Mouse (Mus musculus) olfactory bulb, adult 2 months (tissue): ENCODE measurements around the gene Fgfr2. TPM values are rescaled to one million over a fixed set of nuclear protein-coding genes. Genes with fewer than 3 reads are reported as not detected.

Source experiments
- H3K27ac ChIP-seq: fragments of 200-500 bp; 2 replicates; pipeline ENCODE4 v1.5.1; 2012; ENCODE audit warnings: low read depth, low read length; ENCODE audit not compliant: insufficient read depth
- H3K4me1 ChIP-seq: fragments of 200-500 bp; 2 replicates; pipeline ENCODE4 v1.6.1; 2012; ENCODE audit warnings: low read length; ENCODE audit not compliant: control insufficient read depth, insufficient read depth
- H3K4me3 ChIP-seq: fragments of 200-500 bp; 2 replicates; pipeline ENCODE4 v1.5.1; 2012; ENCODE audit warnings: mild to moderate bottlenecking, low read depth, low read length, moderate library complexity; ENCODE audit not compliant: insufficient read depth
- CTCF ChIP-seq: fragments of 200-500 bp; IDR thresholded peaks from 2 replicates; pipeline ENCODE4 v1.5.1; 2012; ENCODE audit warnings: low read depth, mild to moderate bottlenecking, low read length, moderate library complexity; ENCODE audit not compliant: insufficient read depth
- POLR2A ChIP-seq: fragments of 200-500 bp; IDR thresholded peaks from 2 replicates; pipeline ENCODE4 v1.6.1; 2012; ENCODE audit warnings: mild to moderate bottlenecking, low read depth, low read length, moderate library complexity; ENCODE audit not compliant: insufficient read depth
- WGBS: fragments of 180-500 bp; shearing (Covaris S2); methylation state at CpG from one replicate; pipeline ENCODE4 v1.1.7; 2018; 5-methylcytosine and 5-hydroxymethylcytosine counted together
- polyA plus RNA-seq: library from polyadenylated mRNA; stranded (reverse); fragments of >200 nt; gene quantifications from 2 replicates; pipeline ENCODE4 v1.2.4, GENCODE M21; 2012; ENCODE audit warnings: low replicate concordance; ENCODE audit not compliant: missing spikeins, insufficient read depth, insufficient read length

The Fgfr2 gene
- polyA plus RNA-seq, 1 experiment: not detected

DNA sequence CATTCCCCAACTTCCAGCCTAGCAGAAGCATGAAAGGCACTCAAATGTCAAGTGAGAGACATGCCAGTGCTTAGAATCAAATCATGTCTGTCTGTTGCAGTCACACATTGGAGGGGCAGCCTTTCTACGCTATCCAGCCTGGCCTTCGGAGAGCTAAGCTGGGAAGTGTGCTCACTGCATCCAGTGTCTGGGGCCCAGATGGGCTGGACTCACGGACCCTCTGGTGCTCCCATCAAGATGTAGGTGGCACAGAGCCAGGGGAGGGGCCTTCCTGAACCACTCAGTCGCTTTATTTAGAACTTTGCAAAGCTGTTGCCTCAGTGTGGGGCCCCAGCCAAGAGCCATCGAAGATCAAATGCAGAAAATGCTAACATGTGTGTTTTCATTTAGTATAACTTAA, 2135.0 kb downstream of the Fgfr2 start:
- WGBS: 65% methylated on average over 5 of the region's 5 CpGs
- no peak overlapping the region for H3K4me3 ChIP-seq
- H3K4me1 ChIP-seq: no peaks in the 10 kb centered on the region
- no peak overlapping the region for H3K27ac ChIP-seq
- no peak for TF ChIP-seq CTCF
- no peak for TF ChIP-seq POLR2A

DNA sequence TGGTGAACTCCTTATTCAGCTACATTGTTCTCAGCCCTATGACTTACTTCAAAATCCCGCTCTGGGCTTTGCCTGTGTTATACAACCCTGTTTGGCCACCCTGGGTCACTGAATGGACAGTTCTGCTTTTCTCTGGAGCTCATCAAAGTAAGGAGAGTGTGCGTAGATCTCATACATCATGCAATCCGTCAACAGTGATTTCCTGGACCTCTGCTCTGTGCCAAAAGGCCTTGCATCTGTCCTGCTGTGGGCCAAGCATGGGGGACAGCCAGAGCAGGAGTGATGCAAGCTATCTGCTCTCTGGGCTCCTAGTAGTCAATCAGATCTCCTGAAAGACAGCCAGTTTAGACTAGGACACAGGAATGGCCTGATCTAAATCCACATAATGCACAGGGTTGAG, 2137.4 kb downstream of the Fgfr2 start:
- Histone ChIP-seq H3K4me1 (no peaks in the 10 kb centered on the region), H3K4me3 (no peak overlapping the region), H3K27ac (no peak overlapping the region)
- no peak for TF ChIP-seq CTCF
- no peak for TF ChIP-seq POLR2A
- WGBS: 96% methylated on average over 3 of the region's 3 CpGs

DNA sequence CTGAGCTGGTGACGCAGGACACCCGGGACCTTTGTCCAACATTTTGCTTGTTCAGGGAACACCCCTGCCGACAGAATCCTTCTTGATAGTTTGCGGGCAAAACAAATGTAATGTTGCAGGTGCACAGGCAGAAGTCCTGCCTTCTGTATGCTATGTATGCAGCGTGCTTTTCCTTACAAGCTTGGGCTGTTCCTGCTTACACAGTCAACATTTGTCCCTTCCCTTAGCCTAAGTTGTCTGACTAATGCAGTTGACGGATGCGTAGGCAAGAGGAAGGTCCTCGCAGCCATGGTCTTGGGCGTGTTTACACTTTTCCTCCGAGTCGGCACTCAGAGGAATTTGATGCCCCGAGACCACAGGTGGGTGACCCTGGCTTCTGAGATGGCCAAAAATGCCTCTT, 2138.0 kb downstream of the Fgfr2 start:
- Histone ChIP-seq H3K27ac (no peak overlapping the region), H3K4me3 (no peak overlapping the region), H3K4me1 (no peaks in the 10 kb centered on the region)
- no peak for TF ChIP-seq CTCF
- no peak for TF ChIP-seq POLR2A
- WGBS: 93% methylated on average over 12 of the region's 12 CpGs

DNA sequence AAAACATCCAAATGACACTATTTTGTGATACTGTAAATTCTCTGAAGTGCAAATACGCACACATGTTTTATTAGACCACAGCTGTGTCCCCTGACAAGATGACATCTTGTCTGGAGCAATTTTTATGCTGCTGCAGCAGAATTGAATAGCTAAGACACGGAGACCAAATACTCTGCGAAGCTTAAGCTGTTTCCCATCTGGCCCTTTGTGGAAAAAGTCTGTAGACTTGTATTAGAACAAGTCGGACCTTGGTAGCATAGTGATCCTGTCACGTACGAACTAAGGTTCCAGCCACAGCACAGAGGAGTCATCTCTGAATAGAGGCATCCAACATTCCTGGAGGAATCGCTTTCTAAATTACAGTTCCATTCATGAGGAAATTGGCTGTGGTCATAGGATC, 2138.9 kb downstream of the Fgfr2 start:
- Histone ChIP-seq H3K4me1 (no peaks in the 10 kb centered on the region), H3K27ac (no peak overlapping the region), H3K4me3 (no peak overlapping the region)
- no peak for TF ChIP-seq POLR2A
- no peak for TF ChIP-seq CTCF
- WGBS: 85% methylated on average over 7 of the region's 7 CpGs

DNA sequence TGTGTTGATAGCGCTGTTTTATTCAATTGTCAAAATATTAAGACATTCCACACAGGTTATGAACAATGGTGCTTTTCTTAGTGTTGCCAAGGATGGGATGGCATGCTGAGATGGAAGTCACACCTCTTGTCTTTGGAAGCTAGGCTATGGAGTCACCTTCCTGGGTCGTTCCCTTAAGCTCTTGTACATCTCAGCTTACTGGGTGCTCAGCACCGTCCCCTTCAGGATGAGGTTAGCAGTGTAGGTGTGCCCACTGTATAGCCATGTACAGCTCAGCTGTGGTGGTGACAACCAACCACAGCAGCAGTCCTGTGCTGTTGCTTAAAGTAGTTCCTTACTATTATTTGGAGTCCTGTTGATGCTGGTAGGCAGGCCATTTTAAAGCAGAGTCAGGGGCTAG, 2140.3 kb downstream of the Fgfr2 start:
- Histone ChIP-seq H3K4me1 (peaks cover under 1% of the 10 kb centered on the region; the same call in 1 of the 2 replicates), H3K4me3 (no peak overlapping the region), H3K27ac (no peak overlapping the region)
- TF ChIP-seq CTCF: no peak
- TF ChIP-seq POLR2A: no peak
- WGBS: 76% methylated on average over 3 of the region's 3 CpGs

DNA sequence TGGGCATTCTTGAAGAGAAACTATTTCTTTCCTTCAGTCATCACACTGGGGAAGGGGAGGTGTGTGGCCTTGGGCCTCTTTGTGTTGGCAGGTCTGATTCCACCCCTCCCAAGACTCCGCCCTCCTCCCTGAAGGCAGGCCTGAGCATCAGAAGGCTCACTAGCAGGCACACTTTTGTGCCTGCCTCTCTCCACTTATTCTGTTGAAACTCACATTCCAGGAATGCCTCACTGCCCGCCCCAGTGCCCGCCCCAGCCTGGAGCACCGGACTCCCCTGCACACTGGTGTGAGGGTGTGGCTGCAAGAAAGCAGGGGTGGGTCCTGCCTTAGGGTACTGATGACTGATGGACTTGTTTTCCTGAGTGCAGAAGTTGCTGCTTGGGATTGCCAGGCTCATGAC, 2140.8 kb downstream of the Fgfr2 start:
- TF ChIP-seq POLR2A: no peak
- no peak for TF ChIP-seq CTCF
- Histone ChIP-seq H3K4me1 (peaks cover 4% of the 10 kb centered on the region), H3K4me3 (no peak overlapping the region), H3K27ac (no peak overlapping the region)
- WGBS: 72% methylated on average over 4 of the region's 4 CpGs

DNA sequence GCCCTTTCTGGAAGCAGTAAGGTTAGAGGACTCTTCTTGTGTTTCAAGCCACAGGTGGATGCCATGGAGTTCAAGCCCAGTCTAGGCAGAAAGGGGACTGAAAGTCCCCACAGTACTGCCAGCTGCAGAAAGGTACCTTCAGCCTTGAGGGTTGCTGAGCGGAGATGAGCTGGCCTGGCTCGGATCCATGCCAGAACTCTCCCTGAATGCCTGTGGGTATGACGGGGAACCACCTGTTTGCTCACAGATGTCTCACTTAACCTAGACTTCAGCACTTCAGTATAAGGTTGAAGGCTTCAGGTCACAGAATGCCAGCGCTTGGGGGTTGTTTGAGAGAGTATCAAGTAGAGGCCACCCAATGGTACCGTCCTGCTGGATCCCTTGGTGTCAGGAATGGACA, 2143.0 kb downstream of the Fgfr2 start:
- Histone ChIP-seq H3K4me1 (peaks cover 8% of the 10 kb centered on the region), H3K4me3 (no peak overlapping the region), H3K27ac (no peak overlapping the region)
- no peak for TF ChIP-seq CTCF
- TF ChIP-seq POLR2A: no peak
- WGBS: 95% methylated on average over 5 of the region's 5 CpGs

DNA sequence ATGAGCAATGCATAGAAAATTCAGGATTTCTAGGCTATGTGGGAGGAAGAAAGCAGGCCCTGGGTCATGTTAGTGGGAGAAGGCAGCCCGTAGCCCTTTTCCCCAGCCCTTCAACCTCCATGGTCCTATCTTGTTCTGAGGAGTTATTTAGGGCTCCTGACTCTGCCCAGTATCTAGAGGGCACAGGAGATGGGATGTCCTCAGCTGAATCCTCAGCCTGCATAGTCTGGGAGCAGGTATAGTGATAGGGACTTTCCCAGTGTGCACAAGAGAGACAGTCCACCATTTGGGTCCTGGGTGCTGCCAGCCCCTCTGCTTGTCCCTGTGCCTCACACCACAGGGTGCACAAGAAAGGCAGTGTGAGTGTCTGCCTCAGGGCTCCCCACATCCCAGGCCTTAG, 2144.6 kb downstream of the Fgfr2 start:
- Histone ChIP-seq H3K27ac (no peak overlapping the region), H3K4me3 (no peak overlapping the region), H3K4me1 (peaks cover 8% of the 10 kb centered on the region)
- WGBS: 79% methylated on average over 1 of the region's 1 CpGs
- TF ChIP-seq POLR2A (no peak), CTCF (no peak)

DNA sequence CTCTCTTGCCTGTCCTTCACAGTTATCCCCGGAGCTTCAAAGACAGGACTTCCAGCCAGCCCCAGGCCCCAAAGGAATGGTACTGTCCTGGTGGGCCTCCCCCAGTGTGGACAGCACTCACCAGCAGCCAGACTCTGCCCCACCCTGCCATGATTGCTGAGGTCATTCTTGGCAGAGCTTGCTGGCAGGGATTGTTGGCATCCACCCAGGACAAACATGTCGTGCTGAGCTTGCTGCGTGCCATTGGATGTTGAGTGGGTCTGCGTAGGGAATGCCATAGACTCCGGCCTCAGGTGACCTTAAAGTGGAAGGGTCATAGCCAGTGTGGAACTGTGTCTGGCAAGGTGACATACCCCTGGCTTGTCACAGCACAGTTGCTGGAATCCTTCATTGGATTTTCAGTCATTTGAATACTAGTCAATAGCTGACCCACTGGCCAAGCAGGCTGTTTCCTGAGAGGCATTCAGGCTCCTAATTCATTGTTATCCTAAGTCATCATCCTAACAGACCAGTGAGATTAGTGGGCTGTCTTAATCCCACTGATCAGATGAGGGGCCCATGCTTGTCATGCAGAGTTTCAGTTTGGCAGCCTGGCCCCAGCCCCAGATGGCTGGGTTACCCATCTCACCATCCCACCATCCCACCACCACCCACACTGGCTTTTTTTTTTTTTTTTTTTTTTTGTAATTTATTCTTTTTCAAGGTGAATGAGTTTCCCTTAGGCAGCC, 2145.2 kb downstream of the Fgfr2 start:
- WGBS: 48% methylated on average over 5 of the region's 5 CpGs
- TF ChIP-seq POLR2A: no peak
- TF ChIP-seq CTCF: no peak
- H3K4me3 ChIP-seq: no peak overlapping the region
- no peak overlapping the region for H3K27ac ChIP-seq
- peaks cover 8% of the 10 kb centered on the region for H3K4me1 ChIP-seq
